Comparison of ENCODE assay signal across 29 mouse cellular contexts in genomic region chr4:107134891-107135290, GRCm38 (mm10). TPM values are rescaled to one million over a fixed set of nuclear protein-coding genes. Genes with fewer than 3 reads are reported as not detected.
A peak's percentile ranks its signal among the peaks of the same experiment; 100 is the strongest.
DNase-seq lines count a peak whose midpoint lies in the region; ATAC-seq and TF ChIP-seq lines count a peak whose summit lies in the region.
"Had no signal": no experiment of that assay in that cellular context is flagged by ENCODE, and none has a peak within 500 bp of the region (broad histone marks: within the 10 kb centered on the region; RNA-seq: fewer than 3 reads in every experiment).

No protein-coding gene starts in this region.

- H3K36me3 ChIP-seq in kidney, embryonic 16.5 days (ENCODE audit: insufficient read depth, low read length) = no peaks in the 10 kb centered on the region
- H3K36me3 ChIP-seq in kidney, embryonic 14.5 days (ENCODE audit: control insufficient read depth, insufficient read depth, low read length) = no peaks in the 10 kb centered on the region; the same call in 1 of the 2 replicates
- H3K36me3 ChIP-seq in ES-E14 (ENCODE audit: control insufficient read depth, insufficient read depth, low read length, poor library complexity, severe bottlenecking) (no peaks in the 10 kb centered on the region), MEL (ENCODE audit: control insufficient read depth in 1 of 2, insufficient read depth in 2 of 2, low read length in 2 of 2) (peaks cover 0 to 12% of the 10 kb centered on the region in 2 experiments; a peak in 2 of 4 replicates)
- no peaks in the 10 kb centered on the region for H3K36me3 ChIP-seq in limb, embryonic 10.5 days
- H3K36me3 ChIP-seq: forebrain, embryonic 12.5 days had no signal

- no peak for TF ChIP-seq POLR2A in MEL (IDR thresholded peaks at IDR 0.05; ENCODE audit: control insufficient read depth in 1 of 2, insufficient read depth in 1 of 2, low read depth in 1 of 2, low read length in 2 of 2, poor library complexity in 1 of 2)

- H3K27ac ChIP-seq in kidney, embryonic 16.5 days (ENCODE audit: low read length) = 0 out of 2 replicates have a peak overlapping the region, but pooled peaks have one; percentile 43
- no peak overlapping the region for H3K27ac ChIP-seq in kidney, embryonic 14.5 days (ENCODE audit: low read depth, low read length)
- H3K27ac ChIP-seq in ES-E14 (ENCODE audit: insufficient read depth, low read depth, low read length, poor library complexity, severe bottlenecking) (no peak overlapping the region), MEL (ENCODE audit: control insufficient read depth, low read depth, low read length) (no peak overlapping the region)
- peak overlapping the region; percentile 64 for H3K27ac ChIP-seq in limb, embryonic 10.5 days
- H3K27ac ChIP-seq: embryonic facial prominence, embryonic 13.5 days; embryonic facial prominence, embryonic 15.5 days; forebrain, embryonic 10.5 days; forebrain, embryonic 12.5 days had no signal

- ATAC-seq in kidney, embryonic 16.5 days (ENCODE audit: low FRiP score, low TSS enrichment) = no peak
- ATAC-seq in kidney, embryonic 14.5 days (ENCODE audit: low FRiP score, low TSS enrichment) = no peak
- ATAC-seq: activated CD4-positive, CD25-positive, alpha-beta regulatory T cell, adult 4 months; forebrain, embryonic 14.5 days; forebrain, embryonic 16.5 days; Patski had no signal

- 84% methylated on average over 3 of the region's 3 CpGs for WGBS in kidney, embryonic 16.5 days
- 89% methylated on average over 3 of the region's 3 CpGs for WGBS in kidney, embryonic 14.5 days
- WGBS in limb, embryonic 10.5 days = 90% methylated on average over 3 of the region's 3 CpGs

- no peak for TF ChIP-seq RAD21 in MEL (IDR thresholded peaks at IDR 0.05; ENCODE audit: low read depth, low read length)

- no peak overlapping the region for H3K4me3 ChIP-seq in kidney, embryonic 16.5 days (ENCODE audit: low read length)
- H3K4me3 ChIP-seq in kidney, embryonic 14.5 days (ENCODE audit: low read length) = no peak overlapping the region
- H3K4me3 ChIP-seq in ES-E14 (ENCODE audit: insufficient read depth in 1 of 2, low read depth in 1 of 2, low read length in 2 of 2, poor library complexity in 1 of 2, severe bottlenecking in 1 of 2) (no peak overlapping the region), MEL (ENCODE audit: control insufficient read depth in 1 of 2, insufficient read depth in 1 of 2, low read depth in 2 of 2, low read length in 2 of 2) (no peak overlapping the region)
- no peak overlapping the region for H3K4me3 ChIP-seq in limb, embryonic 10.5 days
- H3K4me3 ChIP-seq: embryonic facial prominence, embryonic 13.5 days; embryonic facial prominence, embryonic 15.5 days; erythroblast, embryonic 14.5 days; forebrain, embryonic 10.5 days; forebrain, embryonic 12.5 days had no signal

- no peak overlapping the region for H3K4me2 ChIP-seq in kidney, embryonic 16.5 days (replicated peaks; ENCODE audit: low read depth, low read length)
- H3K4me2 ChIP-seq in kidney, embryonic 14.5 days (replicated peaks; ENCODE audit: low read depth, low read length) = no peak overlapping the region
- H3K4me2 ChIP-seq: embryonic facial prominence, embryonic 13.5 days; embryonic facial prominence, embryonic 15.5 days; forebrain, embryonic 12.5 days had no signal

- in situ Hi-C loops in ES-E14 (cut with MboI; ENCODE audit: low sequenced_read_pairs in 2 of 2, unreplicated experiment in 2 of 2) = no loop called here

- no peaks in the 10 kb centered on the region for H3K79me2 ChIP-seq in MEL (ENCODE audit: control insufficient read depth, insufficient read depth, low read length, poor library complexity)

- no peaks in the 10 kb centered on the region for H3K9me3 ChIP-seq in kidney, embryonic 16.5 days (ENCODE audit: low read length)
- H3K9me3 ChIP-seq in kidney, embryonic 14.5 days (ENCODE audit: control insufficient read depth, low read length) = no peaks in the 10 kb centered on the region
- H3K9me3 ChIP-seq in ES-E14 (ENCODE audit: control insufficient read depth, insufficient read depth, low read depth, low read length) (no peaks in the 10 kb centered on the region), MEL (replicated peaks; ENCODE audit: insufficient read depth, low read length) (no peaks in the 10 kb centered on the region)
- no peaks in the 10 kb centered on the region for H3K9me3 ChIP-seq in limb, embryonic 10.5 days (replicated peaks)
- H3K9me3 ChIP-seq: embryonic facial prominence, embryonic 13.5 days; embryonic facial prominence, embryonic 15.5 days; forebrain, embryonic 10.5 days; forebrain, embryonic 12.5 days; G1E had no signal

- DNase-seq in ES-E14 (ENCODE audit: low read depth, low spot score) = no peak
- DNase-seq in MEL (ENCODE audit: low read depth, low spot score) = no peak
- DNase-seq in limb, embryonic 10.5 days (ENCODE audit: low spot score) = no peak
- no peak for DNase-seq in cerebellum, postnatal 10 days
- no peak for DNase-seq in right cerebral cortex, adult 18-20 months
- DNase-seq: adrenal gland, adult 8-10 months; adrenal gland, postnatal 14 days; adrenal gland, postnatal 36 days; cerebellum, adult 11-12 months; cerebellum, postnatal 14 days; cerebellum, postnatal 36 days; embryo, embryonic 11 days had no signal

- H3K27me3 ChIP-seq in kidney, embryonic 16.5 days (ENCODE audit: insufficient read depth, low read length) = no peaks in the 10 kb centered on the region
- no peaks in the 10 kb centered on the region for H3K27me3 ChIP-seq in kidney, embryonic 14.5 days (ENCODE audit: control insufficient read depth, insufficient read depth, low read length)
- no peaks in the 10 kb centered on the region; a peak in 1 of 4 replicates for H3K27me3 ChIP-seq in MEL (ENCODE audit: control insufficient read depth in 1 of 2, insufficient read depth in 2 of 2, low read length in 2 of 2)
- H3K27me3 ChIP-seq in limb, embryonic 10.5 days (ENCODE audit: low read depth, poor library complexity, severe bottlenecking) = no peaks in the 10 kb centered on the region
- H3K27me3 ChIP-seq: embryonic facial prominence, embryonic 15.5 days; Patski had no signal

- H3K4me1 ChIP-seq in kidney, embryonic 16.5 days (ENCODE audit: insufficient read depth, low read length) = peaks cover 56% of the 10 kb centered on the region
- peaks cover 65% of the 10 kb centered on the region for H3K4me1 ChIP-seq in kidney, embryonic 14.5 days (ENCODE audit: control insufficient read depth, insufficient read depth, low read length)
- H3K4me1 ChIP-seq in ES-E14 (ENCODE audit: control insufficient read depth in 2 of 2, insufficient read depth in 2 of 2, low read length in 2 of 2, poor library complexity in 1 of 2) (peaks cover 0 to 9% of the 10 kb centered on the region in 2 experiments; a peak in 2 of 4 replicates), MEL (ENCODE audit: control insufficient read depth in 1 of 2, insufficient read depth in 2 of 2, low read length in 2 of 2) (peaks cover 3 to 13% of the 10 kb centered on the region in 2 experiments; a peak in 3 of 4 replicates)
- peaks cover 83% of the 10 kb centered on the region for H3K4me1 ChIP-seq in limb, embryonic 10.5 days

- TF ChIP-seq EP300 in MEL (IDR thresholded peaks at IDR 0.05; ENCODE audit: low read depth in 1 of 2, low read length in 2 of 2) = no peak

- no peak for TF ChIP-seq CTCF in MEL (IDR thresholded peaks at IDR 0.05 in 2 of 3, conservative IDR thresholded peaks at IDR 0.05 in 1 of 3; ENCODE audit: control insufficient read depth in 1 of 3, insufficient read depth in 1 of 3, low read depth in 2 of 3, low read length in 3 of 3, poor library complexity in 1 of 3, severe bottlenecking in 1 of 3)

- H3K9ac ChIP-seq in kidney, embryonic 16.5 days (replicated peaks; ENCODE audit: low read length) = no peak overlapping the region
- H3K9ac ChIP-seq in kidney, embryonic 14.5 days (ENCODE audit: low read depth, low read length) = no peak overlapping the region
- H3K9ac ChIP-seq in ES-E14 (ENCODE audit: insufficient read depth, low read depth, low read length, poor library complexity, severe bottlenecking) (no peak overlapping the region), MEL (ENCODE audit: control insufficient read depth, low read depth, low read length, poor library complexity, severe bottlenecking) (no peak overlapping the region)
- H3K9ac ChIP-seq: embryonic facial prominence, embryonic 13.5 days; embryonic facial prominence, embryonic 15.5 days; forebrain, embryonic 12.5 days had no signal

TF ChIP-seq in ES-E14, 5 proteins besides CTCF, POLR2A, EP300 and RAD21 (continues in another document):
- TF ChIP-seq ZNF384 (IDR thresholded peaks at IDR 0.05; ENCODE audit: low read depth, low read length) (peak; percentile 63; the same call in 1 of the 2 replicates), CHD2 (IDR thresholded peaks at IDR 0.05; ENCODE audit: low read depth, low read length) (no peak)

TF ChIP-seq in MEL, 35 proteins besides CTCF, POLR2A, EP300 and RAD21 (continues in another document):
- TF ChIP-seq MAFK (IDR thresholded peaks at IDR 0.05; ENCODE audit: borderline replicate concordance, low read depth, low read length) (no peak), GATA1 (IDR thresholded peaks at IDR 0.05; ENCODE audit: low read depth, low read length) (peak; percentile 46)

RNA-seq across cellular contexts. Expression of gene Cdcp2, which starts 38.2 kb away (rescaled TPM):
- polyA plus RNA-seq in kidney, embryonic 16.5 days (2015; fragmentation: Nextera tagmentation; extraction: Ambion mirVana) = 0.17 and 0.24 TPM in 2 replicates
- 0.12 TPM in 1 of 2 replicates, not detected in the other for polyA plus RNA-seq in kidney, embryonic 14.5 days (2014; fragmentation: Nextera tagmentation; extraction: Ambion mirVana)
- 0.09 and 0.32 TPM in 2 replicates for total RNA-seq in ES-E14 (2012; rRNA removed)
- total RNA-seq in MEL (2012; rRNA removed) = not detected in 2 replicates
- polyA plus RNA-seq in MEL (2012; ENCODE audit: insufficient read depth in 1 of 2, insufficient read length in 2 of 2, low read depth in 1 of 2, low replicate concordance in 2 of 2, missing spikeins in 1 of 2) = not detected
- 0.11 TPM in 1 of 2 replicates, not detected in the other for polyA plus RNA-seq in limb, embryonic 10.5 days (2016; fragmentation: Nextera tagmentation; extraction: Ambion mirVana)
- total RNA-seq: adrenal gland, adult 18-20 months; adrenal gland, postnatal 14 days; adrenal gland, postnatal 36 days; common myeloid progenitor, adult 5-6 weeks had no signal
- polyA plus RNA-seq: activated CD4-positive, CD25-positive, alpha-beta regulatory T cell, adult 4 months; C2C12; cerebellum, adult 2 months; embryonic facial prominence, embryonic 11.5 days; embryonic facial prominence, embryonic 13.5 days; embryonic facial prominence, embryonic 15.5 days; forebrain, embryonic 12.5 days; forebrain, embryonic 14.5 days; forebrain, embryonic 16.5 days; G1E; Patski had no signal

RNA-seq across cellular contexts. Expression of gene Tmem59, which starts 43.3 kb away (rescaled TPM):
- polyA plus RNA-seq in kidney, embryonic 16.5 days (2015; fragmentation: Nextera tagmentation; extraction: Ambion mirVana) = 523 and 557 TPM in 2 replicates
- polyA plus RNA-seq in kidney, embryonic 14.5 days (2014; fragmentation: Nextera tagmentation; extraction: Ambion mirVana) = 345 and 420 TPM in 2 replicates
- 249 and 298 TPM in 2 replicates for total RNA-seq in ES-E14 (2012; rRNA removed)
- 51.9 and 55.8 TPM in 2 replicates for total RNA-seq in MEL (2012; rRNA removed)
- 10 to 100 TPM in 1 of 2 experiments, not detected in 1; 78.9 TPM for polyA plus RNA-seq in MEL (2012; ENCODE audit: insufficient read depth in 1 of 2, insufficient read length in 2 of 2, low read depth in 1 of 2, low replicate concordance in 2 of 2, missing spikeins in 1 of 2)
- polyA plus RNA-seq in limb, embryonic 10.5 days (2016; fragmentation: Nextera tagmentation; extraction: Ambion mirVana) = 259 and 274 TPM in 2 replicates

RNA-seq across cellular contexts. Expression of gene Tceanc2, which starts 44.0 kb away (rescaled TPM):
- polyA plus RNA-seq in kidney, embryonic 16.5 days (2015; fragmentation: Nextera tagmentation; extraction: Ambion mirVana) = 22.1 and 29.7 TPM in 2 replicates
- polyA plus RNA-seq in kidney, embryonic 14.5 days (2014; fragmentation: Nextera tagmentation; extraction: Ambion mirVana) = 31.7 and 39.3 TPM in 2 replicates
- total RNA-seq in ES-E14 (2012; rRNA removed) = 4.9 and 7.1 TPM in 2 replicates
- total RNA-seq in MEL (2012; rRNA removed) = 1.5 and 1.9 TPM in 2 replicates
- 1 to 10 TPM in 1 of 2 experiments, not detected in 1; 9.4 TPM for polyA plus RNA-seq in MEL (2012; ENCODE audit: insufficient read depth in 1 of 2, insufficient read length in 2 of 2, low read depth in 1 of 2, low replicate concordance in 2 of 2, missing spikeins in 1 of 2)
- polyA plus RNA-seq in limb, embryonic 10.5 days (2016; fragmentation: Nextera tagmentation; extraction: Ambion mirVana) = 22.9 and 30.2 TPM in 2 replicates

Comparison
In these comparisons a context has a peak if more than half of its experiments do, and no peak if none do; other contexts are left out.
1. H3K27ac ChIP-seq: peak in kidney, embryonic 16.5 days (single experiment) and limb, embryonic 10.5 days (single experiment); none in kidney, embryonic 14.5 days (single experiment), ES-E14 (single experiment) and MEL (single experiment).